Mouse (Mus musculus) embryonic facial prominence, embryonic 14.5 days (tissue): ENCODE results near the gene Sarnp. TPM values are rescaled to one million over a fixed set of nuclear protein-coding genes. Genes with fewer than 3 reads are reported as not detected.

Experiments used
- ATAC-seq: fragments of 200-750 bp; cut with Nextera tagmentation; 2 replicates; pipeline ENCODE4 v1.8.0; 2017; ENCODE audit warnings: low read depth, moderate number of reproducible peaks, moderate TSS enrichment
- DNase-seq: peaks from one replicate; pipeline ENCODE4 v3.0.0-alpha.2; 2015; ENCODE audit warnings: low spot score
- H3K27ac ChIP-seq: fragments of 300-500 bp; sonication (generic); replicated peaks from 2 replicates; pipeline ENCODE4 v1.5.1; 2014; ENCODE audit warnings: low read depth, mild to moderate bottlenecking, low read length, moderate library complexity
- H3K27me3 ChIP-seq: fragments of 300-500 bp; sonication (generic); replicated peaks from 2 replicates; pipeline ENCODE4 v1.6.1; 2014; ENCODE audit warnings: low read length; ENCODE audit not compliant: control insufficient read depth, insufficient read depth
- H3K36me3 ChIP-seq: fragments of 300-500 bp; sonication (generic); 2 replicates; pipeline ENCODE4 v1.6.1; 2014; ENCODE audit warnings: low read length, mixed read lengths; ENCODE audit not compliant: control insufficient read depth, insufficient read depth
- H3K4me1 ChIP-seq: fragments of 300-500 bp; sonication (generic); 2 replicates; pipeline ENCODE4 v1.6.1; 2014; ENCODE audit warnings: antibody characterized with exemption, low read length; ENCODE audit not compliant: control insufficient read depth, insufficient read depth
- H3K4me2 ChIP-seq: fragments of 300-500 bp; sonication (generic); 2 replicates; pipeline ENCODE4 v1.6.1; 2014; ENCODE audit warnings: low read depth, mild to moderate bottlenecking, low read length, moderate library complexity, mixed read lengths
- H3K4me3 ChIP-seq: fragments of 300-500 bp; sonication (generic); 2 replicates; pipeline ENCODE4 v1.5.1; 2014; ENCODE audit warnings: low read depth, mild to moderate bottlenecking, low read length
- H3K9ac ChIP-seq: fragments of 300-500 bp; sonication (generic); 2 replicates; pipeline ENCODE4 v1.6.1; 2014; ENCODE audit warnings: low read depth, mild to moderate bottlenecking, low read length, moderate library complexity, mixed read lengths
- H3K9me3 ChIP-seq: fragments of 300-500 bp; sonication (generic); 2 replicates; pipeline ENCODE4 v1.6.1; 2016; ENCODE audit warnings: low read length; ENCODE audit not compliant: control insufficient read depth
- WGBS: fragments of 180-500 bp; shearing (Covaris S2); extraction: QIAGEN DNeasy Blood & Tissue Kit; methylation state at CpG from one replicate; pipeline ENCODE4 v1.1.7; 2014; 5-methylcytosine and 5-hydroxymethylcytosine counted together
- polyA plus RNA-seq: library from polyadenylated mRNA; unstranded; fragments of >200 nt; fragmentation: Nextera tagmentation; extraction: Ambion mirVana; gene quantifications from 2 replicates; pipeline ENCODE4 v1.2.1, GENCODE M21; 2014

Sarnp gene
- polyA plus RNA-seq, 1 experiment from 2014 or later, result 194 TPM

- H3K4me2 ChIP-seq, result peak overlapping the region; percentile 84
- H3K27me3 ChIP-seq, result no peaks in the 10 kb centered on the region
- peaks cover 21% of the 10 kb centered on the region for H3K36me3 ChIP-seq
- ATAC-seq (no peak), DNase-seq (no peak)
- H3K4me1 ChIP-seq, result peaks cover 27% of the 10 kb centered on the region
- peak overlapping the region; percentile 72 for H3K9ac ChIP-seq
- peak overlapping the region; percentile 90 for H3K27ac ChIP-seq
- WGBS, result under 1% methylated on average over 40 of the region's 40 CpGs
- peak overlapping the region; percentile 70 for H3K4me3 ChIP-seq
- no peaks in the 10 kb centered on the region for H3K9me3 ChIP-seq
Measured at GRCm38 (mm10) chr10:128890383-128891295, 73.5 kb downstream of the Sarnp start.

GRCm38 (mm10) chr10:128891296-128892094, 74.4 kb downstream of the Sarnp start, which contains the start of gene Gdf11:
Gdf11 (minus strand) TSS chr10:128891718.
- peak within 1 kb of the TSS; percentile 70 for H3K4me3 ChIP-seq
- H3K27ac ChIP-seq, result peak within 1 kb of the TSS; percentile 90
- WGBS, result 0% methylated on average over 38 of the region's 89 CpGs
- peak within 1 kb of the TSS; percentile 72 for H3K9ac ChIP-seq
- H3K27me3 ChIP-seq, result 0 out of 2 replicates have a peak, but pooled peaks cover 6% of the 10 kb centered on the region
- DNase-seq (peak; percentile 94), ATAC-seq (peak; percentile 87)
- peaks cover 13% of the 10 kb centered on the region for H3K36me3 ChIP-seq
- peak within 1 kb of the TSS; percentile 84 for H3K4me2 ChIP-seq
- no peaks in the 10 kb centered on the region for H3K9me3 ChIP-seq
- H3K4me1 ChIP-seq, result peaks cover 34% of the 10 kb centered on the region

- under 1% methylated on average over 9 of the region's 9 CpGs for WGBS
- H3K36me3 ChIP-seq, result peaks cover 7% of the 10 kb centered on the region
- DNase-seq (no peak), ATAC-seq (no peak; the same call in 1 of the 2 replicates)
- H3K27me3 ChIP-seq, result 0 out of 2 replicates have a peak, but pooled peaks cover 8% of the 10 kb centered on the region
- peak overlapping the region; percentile 90 for H3K27ac ChIP-seq
- peaks cover 35% of the 10 kb centered on the region for H3K4me1 ChIP-seq
- H3K4me2 ChIP-seq, result peak overlapping the region; percentile 84
- peak overlapping the region; percentile 72 for H3K9ac ChIP-seq
- H3K4me3 ChIP-seq, result peak overlapping the region; percentile 70
- H3K9me3 ChIP-seq, result no peaks in the 10 kb centered on the region
Measured at GRCm38 (mm10) chr10:128892246-128892645, 75.1 kb downstream of the Sarnp start.

GRCm38 (mm10) chr10:128895437-128895836, 78.3 kb downstream of the Sarnp start:
- Histone ChIP-seq H3K9ac (no peak overlapping the region), H3K9me3 (no peaks in the 10 kb centered on the region), H3K4me1 (peaks cover 18% of the 10 kb centered on the region; the same call in 1 of the 2 replicates), H3K27ac (no peak overlapping the region), H3K4me2 (peak overlapping the region; percentile 37), H3K36me3 (no peaks in the 10 kb centered on the region), H3K4me3 (no peak overlapping the region), H3K27me3 (0 out of 2 replicates have a peak, but pooled peaks cover 8% of the 10 kb centered on the region)
- WGBS, result 0% methylated on average over 9 of the region's 9 CpGs
- DNase-seq (peak; percentile 93), ATAC-seq (peak; percentile 9; the same call in 1 of the 2 replicates)

GRCm38 (mm10) chr10:128895952-128896693, 79.0 kb downstream of the Sarnp start:
- Histone ChIP-seq H3K9ac (0 out of 2 replicates have a peak overlapping the region, but pooled peaks have one; percentile 21), H3K4me3 (peak overlapping the region; percentile 4; the same call in 1 of the 2 replicates), H3K36me3 (no peaks in the 10 kb centered on the region), H3K27me3 (0 out of 2 replicates have a peak, but pooled peaks cover 8% of the 10 kb centered on the region), H3K4me1 (peaks cover 15% of the 10 kb centered on the region; the same call in 1 of the 2 replicates), H3K4me2 (peak overlapping the region; percentile 37), H3K27ac (peak overlapping the region; percentile 28; the same call in 1 of the 2 replicates), H3K9me3 (no peaks in the 10 kb centered on the region)
- WGBS, result 5% methylated on average over 17 of the region's 17 CpGs
- ATAC-seq (peak; percentile 4; the same call in 1 of the 2 replicates), DNase-seq (peak; percentile 47)

- peak overlapping the region; percentile 37 for H3K4me2 ChIP-seq
- peak; percentile 55 for DNase-seq
- H3K4me1 ChIP-seq, result peaks cover 15% of the 10 kb centered on the region; the same call in 1 of the 2 replicates
- peak overlapping the region; percentile 28; the same call in 1 of the 2 replicates for H3K27ac ChIP-seq
- WGBS, result 27% methylated on average over 1 of the region's 1 CpGs
- no peaks in the 10 kb centered on the region for H3K36me3 ChIP-seq
- H3K27me3 ChIP-seq, result 0 out of 2 replicates have a peak, but pooled peaks cover 8% of the 10 kb centered on the region
- no peak overlapping the region for H3K9ac ChIP-seq
- H3K9me3 ChIP-seq, result no peaks in the 10 kb centered on the region
- no peak overlapping the region for H3K4me3 ChIP-seq
- peak; percentile 31; the same call in 1 of the 2 replicates for ATAC-seq
Measured at GRCm38 (mm10) chr10:128896807-128897206, 79.7 kb downstream of the Sarnp start.

GRCm38 (mm10) chr10:128897501-128897900, 80.4 kb downstream of the Sarnp start:
- 18% methylated on average over 1 of the region's 1 CpGs for WGBS
- DNase-seq (no peak), ATAC-seq (no peak)
- H3K4me3 ChIP-seq, result no peak overlapping the region
- H3K4me2 ChIP-seq, result no peak overlapping the region
- H3K27me3 ChIP-seq, result 0 out of 2 replicates have a peak, but pooled peaks cover 8% of the 10 kb centered on the region
- no peaks in the 10 kb centered on the region for H3K36me3 ChIP-seq
- H3K9ac ChIP-seq, result no peak overlapping the region
- H3K9me3 ChIP-seq, result no peaks in the 10 kb centered on the region
- H3K4me1 ChIP-seq, result peaks cover 11% of the 10 kb centered on the region; the same call in 1 of the 2 replicates
- no peak overlapping the region for H3K27ac ChIP-seq
